Mouse (Mus musculus) heart, postnatal 10 days (tissue): ENCODE data around the gene Mrpl34. TPM values are rescaled to one million over a fixed set of nuclear protein-coding genes. Genes with fewer than 3 reads are reported as not detected.

ENCODE experiments used
- total RNA-seq, 2 experiments: library from RNA; stranded (reverse); gene quantifications; 2 replicates each; pipeline ENCODE4 v1.2.3; 2021

The Mrpl34 gene
- total RNA-seq, 2 experiments from 2014 or later, result 103 to 116 TPM

Other genes with a start within 250 kb of the Mrpl34 start
- gene Myo9b, start 192.2 kb upstream of the Mrpl34 start, total RNA-seq, result 10 to 100 TPM; 41.0 to 43.5 TPM
- gene Haus8, start 192.0 kb upstream of the Mrpl34 start, total RNA-seq, result 10 to 100 TPM; 38.9 to 52.7 TPM
- 100 to 1,000 TPM; 110 to 116 TPM for gene Use1, start 98.1 kb upstream of the Mrpl34 start, total RNA-seq
- gene Ocel1, start 93.7 kb upstream of the Mrpl34 start, total RNA-seq, result 10 to 100 TPM; 10.8 to 11.3 TPM
- 10 to 100 TPM; 57.8 to 60.1 TPM for gene Nr2f6, start 83.0 kb upstream of the Mrpl34 start, total RNA-seq
- 10 to 100 TPM; 38.0 to 42.7 TPM for gene Ushbp1, start 69.2 kb upstream of the Mrpl34 start, total RNA-seq
- gene Babam1, start 68.1 kb upstream of the Mrpl34 start, total RNA-seq, result 10 to 100 TPM; 65.1 to 65.7 TPM
- 1 to 10 TPM; 2.8 to 3.4 TPM for gene Ankle1, start 58.9 kb upstream of the Mrpl34 start, total RNA-seq
- 10 to 100 TPM; 31.7 to 34.6 TPM for gene Abhd8, start 1.3 kb upstream of the Mrpl34 start, total RNA-seq
- gene Dda1, start 4.2 kb downstream of the Mrpl34 start, total RNA-seq, result 10 to 100 TPM; 37.8 to 39.1 TPM
- 10 to 100 TPM; 14.6 to 15.3 TPM for gene Ano8, start 21.0 kb downstream of the Mrpl34 start, total RNA-seq
- gene Gtpbp3, start 23.1 kb downstream of the Mrpl34 start, total RNA-seq, result 10 to 100 TPM; 19.7 to 22.1 TPM
- gene Plvap, start 46.8 kb downstream of the Mrpl34 start, total RNA-seq, result 10 to 100 TPM; 21.8 to 22.0 TPM
- under 1 TPM in 1 of 2 experiments, not detected in 1; 0.17 TPM for gene Ccdc194, start 60.8 kb downstream of the Mrpl34 start, total RNA-seq
- 10 to 100 TPM; 13.0 to 13.5 TPM for gene Bst2, start 72.5 kb downstream of the Mrpl34 start, total RNA-seq
- 10 to 100 TPM; 30.2 to 32.5 TPM for gene Mvb12a, start 78.0 kb downstream of the Mrpl34 start, total RNA-seq
- under 1 TPM in 1 of 2 experiments, not detected in 1; 0.27 TPM for gene Tmem221, start 93.9 kb downstream of the Mrpl34 start, total RNA-seq
- under 1 TPM in 1 of 2 experiments, not detected in 1; 0.12 TPM for gene Nxnl1, start 101.6 kb downstream of the Mrpl34 start, total RNA-seq
- 100 to 1,000 TPM; 118 to 120 TPM for gene Slc27a1, start 103.9 kb downstream of the Mrpl34 start, total RNA-seq
- gene Pgls, start 127.2 kb downstream of the Mrpl34 start, total RNA-seq, result 10 to 100 TPM; 78.8 to 87.3 TPM
- 1 to 10 TPM in 1 of 2 experiments, under 1 TPM in 1; 0.81 to 1.3 TPM for gene Fam129c, start 132.7 kb downstream of the Mrpl34 start, total RNA-seq
- gene Colgalt1, start 146.0 kb downstream of the Mrpl34 start, total RNA-seq, result 10 to 100 TPM; 46.3 to 54.9 TPM
- gene Unc13a, start 206.8 kb downstream of the Mrpl34 start, total RNA-seq, result 1 to 10 TPM; 1.1 to 1.5 TPM
- gene Jak3, start 211.3 kb downstream of the Mrpl34 start, total RNA-seq, result 10 to 100 TPM; 14.3 to 15.0 TPM
- gene Insl3, start 224.3 kb downstream of the Mrpl34 start, total RNA-seq, result 1 to 10 TPM; 5.1 to 5.4 TPM
- 10 to 100 TPM; 12.0 to 12.2 TPM for gene B3gnt3, start 236.8 kb downstream of the Mrpl34 start, total RNA-seq